Mouse (Mus musculus): ENCODE data around the gene Rsf1.

DNA sequence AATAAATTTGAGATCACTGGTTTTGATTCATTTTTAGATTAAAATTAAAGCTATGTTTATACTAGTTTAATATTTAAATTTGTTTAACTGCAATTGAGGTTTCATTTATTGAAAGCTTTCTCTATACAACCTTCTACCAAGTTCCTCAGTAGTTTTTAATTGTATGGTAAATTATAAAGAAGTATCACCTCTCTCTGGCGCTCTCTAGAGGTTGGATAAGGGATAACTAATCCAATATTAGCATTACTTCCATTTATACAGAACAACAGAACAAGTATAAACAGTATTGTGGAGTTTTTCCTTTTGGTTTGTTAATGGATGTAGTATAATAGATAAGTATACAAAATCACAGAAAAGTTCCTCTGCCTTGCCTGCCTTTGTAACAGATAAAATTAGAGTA is 99.5 kb downstream of the Rsf1 start:
- TF ChIP-seq POLR2A (IDR thresholded peaks at IDR 0.05; ENCODE audit: borderline replicate concordance, insufficient read depth, low read length), result no peak
- TF ChIP-seq CTCF (IDR thresholded peaks at IDR 0.05; ENCODE audit: borderline replicate concordance, insufficient read depth, low read depth, low read length), result peak; percentile 23; the same call in 1 of the 2 replicates
